Mouse (Mus musculus): ENCODE measurements around the gene Timp3.

GRCm38 (mm10) chr10:86337239-86337638, 37.1 kb downstream of the Timp3 start:
- TF ChIP-seq HCFC1 (IDR thresholded peaks at IDR 0.05; ENCODE audit: borderline replicate concordance, insufficient read depth, low read length): no peak
- no peak for TF ChIP-seq ZNF384 (IDR thresholded peaks at IDR 0.05; ENCODE audit: low read depth, low read length)
